Mouse (Mus musculus): ENCODE results near the gene Gapdh.
A peak's percentile ranks its signal among the peaks of the same experiment; 100 is the strongest.
"Not testable (repeated sequence)": the region's sequence is repeated elsewhere in the genome, so short reads cannot be mapped to it uniquely, and the experiment has no call there.

The Gapdh gene

DNA sequence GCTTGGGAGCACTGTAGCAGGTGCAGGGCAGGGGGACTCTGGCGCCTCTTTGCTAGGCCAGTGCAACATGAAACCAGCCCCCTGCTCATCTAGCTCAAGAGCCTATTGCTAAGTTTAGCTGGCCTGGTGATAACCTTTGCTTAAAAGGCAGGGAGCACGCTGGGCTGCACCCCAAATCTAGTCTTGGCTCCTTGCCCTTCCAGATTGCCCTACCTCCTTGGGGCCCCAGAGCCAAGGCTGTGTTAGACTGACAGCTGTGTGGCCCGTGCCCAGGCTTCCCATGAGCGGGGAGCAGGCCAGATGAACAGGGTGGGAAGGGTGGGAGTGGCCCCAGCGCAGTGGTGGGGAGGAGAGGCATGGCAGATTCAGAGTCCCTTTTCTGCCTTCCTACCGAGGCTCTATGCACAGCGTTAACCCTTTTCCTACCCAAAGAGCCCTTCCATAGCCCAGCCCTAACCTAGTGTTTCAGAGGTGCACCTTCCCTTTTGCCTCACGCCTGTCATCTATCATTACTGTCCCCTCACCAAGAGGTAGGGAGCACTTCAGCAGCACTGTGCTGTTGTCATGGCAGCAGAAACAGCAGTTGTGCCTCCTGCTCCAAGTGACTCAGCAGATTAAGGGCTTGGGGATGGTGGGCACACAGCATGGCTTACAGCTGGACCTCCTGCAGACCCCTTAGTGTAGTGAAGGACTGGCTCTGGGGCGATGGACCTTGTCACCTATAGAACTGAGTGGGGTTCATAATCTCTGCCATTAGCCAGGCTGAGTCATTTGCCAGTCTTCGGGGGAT, 789 bp upstream of the Gapdh start:
- DNase-seq: peak; percentile 60

GRCm38 (mm10) chr6:125165328-125165891, 857 bp downstream of the Gapdh start:
- DNase-seq: peak; percentile 95

DNA sequence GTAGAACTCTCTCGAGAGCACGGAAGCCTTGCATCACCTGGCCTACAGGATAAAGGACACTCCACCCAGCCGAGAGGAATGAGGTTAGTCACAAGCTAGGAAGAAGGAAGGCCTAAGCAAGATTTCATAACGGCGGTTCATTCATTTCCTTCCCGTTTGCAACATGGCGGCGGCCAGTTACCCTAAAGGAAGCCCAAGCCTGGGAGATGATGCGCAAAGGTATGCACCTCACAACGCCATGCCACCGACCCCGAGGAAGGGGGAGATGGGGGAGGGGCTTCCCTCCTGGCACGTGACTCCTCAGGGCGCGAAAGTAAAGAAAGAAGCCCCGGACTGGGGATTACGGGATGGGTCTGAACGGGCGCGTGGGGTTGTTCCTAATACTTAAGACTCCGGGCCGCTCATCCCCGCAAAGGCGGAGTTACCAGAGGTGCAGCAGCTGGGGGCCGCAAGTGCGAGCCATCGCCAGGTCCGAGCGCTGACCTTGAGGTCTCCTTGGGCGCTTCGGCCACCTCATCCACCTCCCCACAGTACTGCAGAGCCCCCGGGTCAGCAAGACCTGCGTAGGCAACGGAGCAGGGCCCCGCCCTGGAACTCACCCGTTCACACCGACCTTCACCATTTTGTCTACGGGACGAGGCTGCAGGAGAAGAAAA, 1.5 kb downstream of the Gapdh start:
- peak; percentile 66 for DNase-seq

- DNase-seq: no peak
Measured at GRCm38 (mm10) chr6:125163801-125164657, 2.2 kb downstream of the Gapdh start.

- DNase-seq: not testable (repeated sequence)
Measured at GRCm38 (mm10) chr6:125162615-125163305, 3.5 kb downstream of the Gapdh start.

- peak; percentile 68 for DNase-seq
Measured at GRCm38 (mm10) chr6:125161971-125162370, 4.3 kb downstream of the Gapdh start.

DNA sequence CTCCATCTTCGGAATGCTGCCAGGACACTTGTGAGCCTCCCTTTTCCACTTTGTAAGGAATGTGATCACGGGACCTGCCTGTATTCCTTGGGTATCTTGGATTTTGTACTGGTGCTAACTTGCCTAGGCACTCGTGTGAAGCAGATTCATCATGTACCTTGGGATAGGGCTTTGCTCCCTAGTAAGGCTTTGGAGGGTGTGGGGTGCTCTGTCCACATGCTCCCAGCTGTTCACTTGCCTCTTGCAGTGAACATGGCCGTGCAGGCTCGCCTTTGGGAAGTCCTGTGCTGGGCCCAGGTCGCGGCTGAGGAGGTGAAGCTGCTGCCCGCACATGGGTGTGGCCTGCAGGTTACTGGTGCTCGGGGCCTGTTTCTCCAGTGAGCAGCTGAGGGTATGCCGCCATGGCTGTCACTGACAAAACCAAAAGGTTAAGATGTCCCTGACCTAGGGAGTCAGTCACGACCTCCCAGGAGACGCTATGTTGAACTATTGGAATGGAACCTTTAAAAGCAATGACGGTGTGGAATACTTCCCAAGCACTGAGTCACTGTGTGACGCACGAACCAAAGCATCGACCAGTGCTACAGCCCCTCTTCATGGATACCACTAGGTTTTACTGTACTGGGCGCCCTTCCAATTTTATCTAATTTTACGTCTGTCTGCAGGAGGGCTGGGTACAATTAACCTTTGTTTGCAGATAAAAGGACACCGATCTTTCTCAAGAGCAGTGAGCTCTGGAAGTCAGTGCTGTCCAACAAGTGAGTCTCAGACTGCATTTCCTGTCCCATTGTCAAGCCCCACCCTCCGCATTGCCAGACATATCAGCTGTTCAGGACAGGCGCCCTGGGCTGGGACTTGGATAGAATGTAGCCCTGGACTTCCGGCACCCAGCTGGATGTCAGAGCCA, 5.2 kb downstream of the Gapdh start:
- peak; percentile 67 for DNase-seq

DNA sequence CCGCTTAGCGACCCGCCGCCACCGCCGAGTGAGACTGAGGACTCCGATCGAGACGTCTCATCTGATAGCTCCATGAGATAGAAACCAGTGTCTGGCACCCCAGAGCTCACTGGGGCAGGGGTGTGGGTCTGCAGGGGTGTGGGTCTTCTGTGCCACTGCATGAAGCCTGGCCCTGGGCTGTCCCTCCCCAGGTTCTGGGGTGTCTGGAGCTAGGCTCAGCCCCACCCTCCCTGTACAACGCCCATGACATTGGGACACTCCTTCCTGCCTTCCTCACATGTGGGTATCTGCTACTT, 5.8 kb downstream of the Gapdh start:
- no peak for DNase-seq

DNA sequence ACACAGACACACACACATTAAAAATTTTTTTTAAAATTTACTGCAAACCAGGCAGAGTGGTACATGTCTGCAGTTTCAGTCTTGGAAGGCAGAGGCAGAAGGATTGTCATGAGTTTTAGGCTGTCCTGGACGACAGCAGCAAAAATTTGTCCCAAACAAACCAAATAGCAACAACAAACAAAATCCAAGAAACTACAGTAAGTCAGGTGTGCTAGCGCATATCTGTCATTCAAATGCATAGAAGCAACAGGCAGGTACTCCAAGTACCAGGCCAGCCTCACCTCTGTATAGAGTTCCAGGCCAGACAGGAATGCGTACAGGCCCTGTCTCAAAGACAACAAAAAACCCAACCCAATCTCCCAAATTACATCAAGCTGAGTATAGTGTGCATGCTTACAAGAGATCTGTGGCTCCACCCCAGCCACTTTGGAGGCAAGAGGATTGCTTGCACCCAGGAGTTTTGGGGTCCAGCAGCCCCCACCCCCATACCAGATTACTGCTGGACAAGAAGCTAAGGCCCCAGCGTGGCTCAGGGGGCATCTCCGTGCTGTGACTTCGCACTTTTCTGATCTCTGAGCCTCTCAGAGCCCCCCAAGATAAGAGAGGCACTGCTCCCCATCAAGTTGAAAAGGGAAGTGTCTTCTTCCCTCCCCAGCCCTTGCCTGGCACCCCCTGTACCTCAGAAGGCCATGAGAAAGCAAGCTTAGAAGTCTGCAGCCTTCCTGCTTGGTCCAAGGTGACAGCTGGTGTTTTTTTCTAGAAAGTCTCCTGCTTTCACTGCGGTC, 6.3 kb downstream of the Gapdh start:
- no peak for DNase-seq

DNA sequence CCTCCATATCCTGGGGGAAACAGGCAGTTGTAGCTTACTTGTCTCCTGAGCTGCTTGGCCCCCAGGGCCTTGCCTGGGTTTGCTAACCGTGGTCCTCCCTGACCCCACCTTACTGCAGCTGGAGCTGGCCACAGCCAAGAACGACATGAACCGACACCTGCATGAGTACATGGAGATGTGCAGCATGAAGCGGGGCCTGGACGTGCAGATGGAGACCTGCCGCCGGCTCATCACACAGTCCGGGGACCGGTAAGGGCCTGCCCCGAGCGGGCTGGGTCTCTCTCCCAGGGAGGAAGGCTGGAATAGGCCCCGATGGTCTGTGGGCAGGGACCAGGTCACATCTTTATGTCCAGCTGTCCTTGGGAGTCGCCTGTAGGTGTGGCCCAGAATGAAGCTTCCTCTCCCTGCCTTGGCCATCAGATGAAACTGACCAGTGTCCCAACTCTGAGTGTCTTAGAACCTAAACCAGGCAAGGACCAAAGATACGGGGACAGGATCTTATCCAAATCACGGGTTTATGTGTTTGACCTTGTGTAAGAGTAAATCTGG, 7.2 kb downstream of the Gapdh start:
- DNase-seq: no peak

- DNase-seq: no peak
Measured at GRCm38 (mm10) chr6:125156903-125157614, 9.2 kb downstream of the Gapdh start.

- DNase-seq: no peak
Measured at GRCm38 (mm10) chr6:125156491-125156890, 9.8 kb downstream of the Gapdh start.

- DNase-seq: no peak
Measured at GRCm38 (mm10) chr6:125155262-125155661, 11.0 kb downstream of the Gapdh start.

GRCm38 (mm10) chr6:125154550-125154949, 11.7 kb downstream of the Gapdh start:
- no peak for DNase-seq

DNA sequence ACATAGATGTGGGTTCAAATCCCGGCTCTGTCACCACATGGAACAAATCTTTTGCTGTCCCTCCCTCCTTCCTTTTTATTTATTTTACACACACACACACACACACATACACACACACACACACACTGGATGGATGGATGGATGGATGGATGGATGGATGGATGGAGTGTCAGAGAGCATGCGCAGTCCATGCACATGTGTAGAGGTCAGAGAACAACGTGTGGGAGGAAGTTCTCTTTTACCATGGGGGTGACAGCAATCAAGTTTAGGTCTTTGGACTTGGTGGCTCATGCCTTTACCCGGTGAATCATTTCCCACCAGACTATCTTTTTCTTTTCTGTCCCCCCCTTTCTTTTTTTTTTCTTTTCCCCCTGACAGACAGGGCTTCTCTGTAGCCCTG, 12.6 kb downstream of the Gapdh start:
- DNase-seq: no peak

DNA sequence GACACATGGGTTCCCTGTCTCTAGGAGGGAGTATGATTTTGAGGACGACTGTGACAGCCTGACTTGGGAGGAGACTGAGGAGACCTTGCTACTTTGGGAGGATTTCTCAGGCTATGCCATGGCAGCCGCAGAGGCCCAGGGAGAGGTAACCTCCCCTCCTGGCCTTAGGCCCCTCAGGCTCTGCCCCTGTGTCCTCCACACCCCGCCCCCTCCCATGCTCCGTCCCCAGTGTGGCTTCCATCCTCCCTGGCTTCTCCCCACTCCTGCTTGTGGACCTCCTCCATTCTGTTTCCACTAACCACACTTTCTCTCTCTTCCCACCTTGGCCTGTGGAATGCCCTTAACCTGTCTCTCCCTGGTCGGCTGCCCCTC, 13.3 kb downstream of the Gapdh start:
- no peak for DNase-seq

- no peak for DNase-seq
Measured at GRCm38 (mm10) chr6:125152212-125153017, 13.9 kb downstream of the Gapdh start.

- no peak for DNase-seq
Measured at GRCm38 (mm10) chr6:125149569-125149950, 16.7 kb downstream of the Gapdh start.
